Mouse (Mus musculus) heart, postnatal 0 days (tissue): ENCODE measurements at regions not wholly inside any gene's neighbourhood (a gene's known extent, or its start where the extent isn't known, plus 50 kb on each side); places are given as distances from the start of the nearest gene placed in this dataset.

Experiments
- CTCF ChIP-seq: IDR thresholded peaks from 2 replicates; pipeline ENCODE4 v1.5.1; 2016; ENCODE audit warnings: antibody characterized with exemption, control low read depth, low read depth
- EP300 ChIP-seq: IDR thresholded peaks from 2 replicates; pipeline ENCODE4 v1.6.1; 2016; ENCODE audit warnings: antibody characterized with exemption, low read depth

GRCm38 (mm10) chr6:118283949-118284568, 86.5 kb upstream of the Ret start:
- TF ChIP-seq CTCF (no peak), EP300 (no peak)
